Mouse (Mus musculus) G1E (cell line): ENCODE data around the gene Cep295.

Experiments
- CTCF ChIP-seq: IDR thresholded peaks from 2 replicates; pipeline ENCODE4 v1.5.1; 2012; ENCODE audit warnings: low read depth, low read length, inconsistent platforms, mixed read lengths
- GATA1 ChIP-seq: IDR thresholded peaks from 2 replicates; pipeline ENCODE4 v1.6.1; 2012; ENCODE audit warnings: borderline replicate concordance, low read length, inconsistent platforms, mixed read lengths
- GATA2 ChIP-seq: IDR thresholded peaks from 2 replicates; pipeline ENCODE4 v1.6.1; 2012; ENCODE audit warnings: low read depth, low read length, inconsistent platforms, borderline replicate concordance
- POLR2AphosphoS5 ChIP-seq: IDR thresholded peaks from 2 replicates; pipeline ENCODE4 v1.6.1; 2012; ENCODE audit warnings: low read depth, low read length, inconsistent platforms; ENCODE audit not compliant: insufficient replicate concordance
- TAL1 ChIP-seq: conservative IDR thresholded peaks from 2 replicates; pipeline ENCODE4 v1.6.1; 2012; ENCODE audit warnings: low read depth, low read length, inconsistent platforms, mixed read lengths

GRCm38 (mm10) chr9:15397591-15397990, 40.0 kb upstream of the Cep295 start:
- TF ChIP-seq GATA1 (no peak), CTCF (no peak), POLR2AphosphoS5 (no peak), TAL1 (no peak), GATA2 (no peak)
